Mouse (Mus musculus) thymus, postnatal 25 days (tissue): ENCODE data around the gene Bag1.
"Not testable (repeated sequence)": the region's sequence is repeated elsewhere in the genome, so short reads cannot be mapped to it uniquely, and the experiment has no call there.

ENCODE experiments used
- DNase-seq: peaks from one replicate; pipeline ENCODE4 v3.0.0; 2022

Bag1 gene

DNA sequence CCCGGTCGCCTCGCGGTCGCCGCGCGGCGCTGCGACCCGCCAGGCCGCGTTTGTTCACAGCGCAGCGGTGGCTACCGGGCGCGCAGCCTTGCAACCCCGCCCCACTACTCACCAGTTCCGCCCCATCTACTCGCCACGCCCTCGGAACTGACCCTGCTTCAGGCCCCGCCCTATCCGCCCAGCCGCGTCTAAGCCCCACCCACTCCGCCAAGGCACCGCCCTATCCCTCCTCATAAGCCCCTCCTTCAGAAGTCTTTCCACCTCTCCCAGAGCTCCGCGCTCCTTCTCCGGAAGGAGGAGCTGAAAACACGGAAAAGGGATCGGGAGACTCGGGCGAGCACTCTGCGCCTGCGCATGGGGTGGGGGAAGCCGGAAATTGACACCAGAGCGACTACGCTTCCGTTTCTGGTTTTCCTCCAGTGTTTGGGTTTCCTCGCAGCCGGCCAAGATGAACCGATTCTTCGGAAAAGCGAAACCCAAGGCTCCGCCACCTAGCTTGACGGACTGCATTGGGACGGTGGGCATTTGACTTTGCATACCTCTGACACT, at the start of gene Bag1, which contains the start of gene Chmp5:
TSS of gene Bag1 (minus strand) at position 135 of the 549 bp plus-strand sequence.
TSS of gene Chmp5 (plus strand) at position 248 of the 549 bp plus-strand sequence.
- peak; percentile 100 for DNase-seq

DNA sequence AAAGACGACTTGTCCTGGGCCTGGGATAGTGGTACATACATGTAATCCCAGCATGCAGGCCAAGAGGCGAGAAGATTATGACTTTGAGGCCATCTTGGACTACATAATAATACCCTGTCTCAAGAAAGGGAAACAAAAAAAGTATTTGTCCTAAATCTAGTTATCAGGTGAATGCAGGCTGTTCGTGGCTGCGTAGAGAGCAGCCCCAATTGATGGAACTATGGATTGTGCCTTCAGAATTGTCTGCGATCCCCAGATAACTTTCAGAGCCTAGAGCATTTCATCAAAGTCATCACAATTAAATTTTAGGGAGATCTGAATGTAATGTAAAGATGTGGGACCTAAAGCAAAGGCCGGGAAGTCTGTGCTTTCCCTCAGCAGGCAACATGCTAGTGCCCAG, 48.2 kb upstream of the Bag1 start:
- no peak for DNase-seq

DNA sequence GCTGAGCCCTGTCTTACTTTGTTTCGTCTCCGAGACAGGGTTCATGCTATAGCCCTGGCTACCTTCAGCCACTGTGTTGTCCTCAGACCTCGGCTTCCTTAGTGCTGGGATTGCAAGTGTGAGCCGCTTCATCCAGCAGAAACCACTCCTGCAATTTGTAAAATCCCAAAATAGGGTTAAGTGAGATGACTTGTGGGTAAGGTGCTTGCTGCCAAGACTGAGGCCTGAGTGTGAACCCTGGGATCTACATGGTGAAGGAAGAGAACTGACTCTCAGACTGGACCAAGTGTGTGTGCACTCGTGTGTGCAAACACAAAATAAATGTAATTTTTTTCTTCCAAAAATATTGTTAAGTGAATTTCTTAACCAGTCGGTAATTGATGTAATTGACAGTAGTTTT, 41.5 kb upstream of the Bag1 start:
- no peak for DNase-seq

DNA sequence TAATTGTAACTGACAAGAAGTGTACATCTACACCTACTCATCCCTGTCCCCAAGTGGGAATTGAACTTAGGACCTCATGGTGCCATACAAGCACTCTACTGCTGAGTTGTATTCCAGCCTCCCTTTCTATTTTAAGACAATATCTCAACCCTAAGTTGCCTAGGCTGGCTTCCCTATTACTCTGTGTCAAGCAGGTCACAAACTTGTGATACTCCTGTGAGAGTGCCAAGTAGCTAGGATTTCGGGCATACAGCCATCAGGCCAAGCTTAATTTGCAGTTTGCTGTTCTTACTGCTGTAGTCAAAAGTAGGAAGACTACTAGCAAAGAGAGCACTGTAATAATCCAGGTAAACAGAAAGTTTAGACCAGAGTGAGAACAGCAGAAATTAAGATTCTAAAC, 35.6 kb upstream of the Bag1 start:
- no peak for DNase-seq

DNA sequence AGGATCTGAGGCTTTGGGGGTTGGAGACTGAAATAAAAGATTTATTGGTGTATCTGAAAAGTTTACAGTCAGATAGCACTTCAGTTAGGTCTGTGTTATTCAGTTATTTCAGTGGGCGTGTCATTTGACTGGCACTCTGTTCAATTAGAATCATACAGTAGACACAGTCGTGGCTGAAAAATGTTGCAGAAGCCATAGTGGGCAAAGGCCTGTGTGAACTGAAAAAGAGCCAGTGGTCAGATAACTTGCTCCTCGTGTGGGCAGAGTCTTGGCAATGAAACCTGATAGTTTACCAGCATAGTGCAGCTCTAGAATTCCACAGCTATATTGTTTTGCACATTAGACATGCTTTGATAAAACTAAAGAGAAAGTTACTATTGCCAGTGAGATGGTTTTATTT, 34.4 kb upstream of the Bag1 start:
- DNase-seq: no peak

DNA sequence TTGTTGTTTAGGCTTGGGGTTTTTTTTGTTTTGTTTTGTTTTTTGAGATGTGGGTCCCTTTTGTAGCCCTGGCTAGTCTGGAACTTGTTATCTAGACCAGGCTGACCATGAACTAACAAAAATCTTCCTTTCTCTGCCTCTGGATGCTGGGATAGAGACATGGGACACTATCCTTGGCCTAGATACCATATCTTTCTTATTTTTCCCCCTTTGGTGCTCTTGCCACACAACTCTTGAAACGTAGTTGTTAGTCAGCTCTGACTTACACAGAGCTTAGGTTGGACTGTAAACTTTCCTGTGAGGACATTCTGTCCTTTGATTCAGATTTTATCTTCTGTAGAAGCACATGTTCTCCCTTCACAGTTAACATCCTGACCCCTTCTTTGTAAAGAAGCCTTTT, 31.3 kb upstream of the Bag1 start:
- DNase-seq: no peak

DNA sequence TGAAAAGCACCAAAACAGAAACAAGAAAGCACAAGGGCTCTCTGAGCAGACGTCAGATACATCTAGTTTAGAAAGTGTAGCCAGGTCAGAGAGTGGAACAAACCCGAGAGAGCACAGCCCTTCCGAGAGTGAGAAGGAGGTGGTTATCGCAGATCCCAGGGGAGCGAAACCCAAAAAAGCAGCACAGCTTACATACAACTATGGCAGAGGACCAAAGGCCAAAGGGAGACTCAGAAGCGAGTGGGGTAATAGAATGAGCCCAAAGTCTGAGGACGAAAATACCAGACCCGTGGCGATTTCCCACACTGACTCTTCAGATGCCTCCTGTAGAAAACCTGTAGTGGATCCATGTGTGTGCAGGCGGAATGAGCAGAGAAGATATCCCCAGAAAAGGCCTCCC, 28.6 kb upstream of the Bag1 start:
- DNase-seq: no peak

DNA sequence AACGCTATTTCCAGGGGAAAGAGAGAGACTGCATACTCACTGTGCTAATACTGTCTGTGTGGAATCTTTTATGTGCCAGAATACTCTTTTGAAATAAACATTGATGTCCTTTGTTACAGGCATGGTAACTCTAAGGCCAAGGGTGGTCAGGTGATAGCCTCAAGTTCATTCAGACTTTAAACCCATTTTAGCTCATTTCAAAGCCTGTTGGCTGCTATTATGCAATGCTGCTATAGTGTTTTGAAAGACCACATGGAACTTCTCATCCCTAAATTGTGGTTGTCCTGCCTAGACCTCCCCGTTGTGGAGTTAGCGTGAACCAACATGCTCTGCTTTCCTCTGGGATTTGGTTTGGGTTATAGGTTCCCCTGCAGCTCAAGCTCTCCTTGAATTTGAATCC, 27.6 kb upstream of the Bag1 start:
- no peak for DNase-seq

DNA sequence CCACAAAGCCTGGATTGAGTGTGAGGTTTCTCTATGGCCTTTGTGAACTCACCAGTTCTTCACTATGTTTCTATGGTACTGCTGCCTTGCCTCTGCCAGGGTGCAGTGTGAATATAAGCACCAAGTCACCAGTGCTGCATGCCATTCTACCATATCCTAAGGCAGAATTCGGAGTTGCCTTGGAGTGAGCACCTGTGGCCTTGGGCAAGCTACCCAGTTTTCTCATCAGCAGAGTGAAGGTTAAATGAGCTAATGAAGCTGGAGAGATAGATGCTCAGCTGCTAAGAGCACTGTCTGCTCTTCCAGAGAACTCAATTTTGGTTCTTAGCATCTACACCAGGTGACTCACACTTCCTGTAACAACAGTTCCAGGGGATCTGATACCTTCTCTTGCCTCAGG, 25.9 kb upstream of the Bag1 start:
- DNase-seq: no peak

DNA sequence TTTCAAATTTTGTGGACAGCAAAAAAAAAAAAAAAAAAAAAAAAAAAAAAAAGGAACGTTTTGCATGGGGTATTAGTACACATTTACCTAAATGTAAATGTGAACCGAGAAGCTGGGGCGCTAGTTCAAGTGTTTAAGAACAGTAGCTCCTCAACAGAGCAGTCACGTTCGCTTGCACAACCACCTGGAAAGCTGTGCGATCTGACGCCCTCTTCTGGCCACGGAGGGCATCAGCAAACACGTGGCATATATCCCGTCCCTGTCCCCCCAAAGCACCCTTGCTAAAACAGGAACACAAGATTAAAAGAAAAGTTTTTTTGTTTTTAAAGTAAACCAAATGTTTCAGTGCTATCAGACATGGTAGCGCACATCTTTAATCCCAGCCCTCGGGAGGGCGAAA, 23.6 kb upstream of the Bag1 start:
- DNase-seq: peak; percentile 44

DNA sequence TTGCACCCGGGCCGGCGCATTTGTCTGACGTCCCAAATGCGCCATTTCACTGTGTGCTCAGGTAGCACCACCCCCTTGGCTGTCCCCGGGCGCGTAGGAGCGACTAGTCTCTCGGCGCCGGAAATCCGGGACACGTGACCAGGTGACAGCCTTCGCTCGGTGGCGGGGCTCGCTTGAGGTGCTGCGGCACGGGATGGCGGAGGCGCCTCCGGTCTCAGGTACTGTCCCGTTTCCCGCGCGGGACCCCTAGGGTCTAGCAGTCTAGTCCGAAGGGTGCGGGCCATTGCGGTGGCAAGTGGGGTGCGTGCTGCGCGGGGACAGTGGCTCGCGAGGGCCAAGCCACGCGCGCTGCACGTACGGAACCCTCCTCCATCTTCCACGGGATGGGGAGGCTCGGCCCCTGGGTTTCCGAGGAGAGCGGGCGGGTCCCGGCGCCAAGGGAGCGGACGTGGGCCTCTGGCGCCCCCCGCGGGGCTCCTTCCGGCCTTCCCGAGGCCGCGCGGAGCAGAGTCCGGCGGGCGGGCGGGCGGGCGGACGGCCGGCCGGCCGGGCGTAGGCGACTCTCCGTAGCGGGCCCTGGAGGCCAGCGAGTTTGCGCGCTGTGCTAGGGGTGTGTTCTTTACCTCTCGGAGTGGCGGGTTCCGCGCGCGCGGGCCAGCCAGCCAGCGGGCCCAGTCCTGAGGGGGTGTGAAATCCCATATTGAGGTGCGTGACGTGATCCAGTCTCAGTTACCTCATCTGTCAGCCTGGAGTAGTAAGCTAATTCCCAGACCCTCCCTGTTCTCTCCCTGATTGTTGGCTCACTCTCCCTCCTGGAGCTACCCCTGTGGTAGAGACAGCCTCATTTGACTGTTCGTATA, 23.0 kb upstream of the Bag1 start, which contains the start of gene Nfx1:
TSS of gene Nfx1 (plus strand) at position 65 of the 860 bp plus-strand sequence.
- DNase-seq: peak; percentile 94

DNA sequence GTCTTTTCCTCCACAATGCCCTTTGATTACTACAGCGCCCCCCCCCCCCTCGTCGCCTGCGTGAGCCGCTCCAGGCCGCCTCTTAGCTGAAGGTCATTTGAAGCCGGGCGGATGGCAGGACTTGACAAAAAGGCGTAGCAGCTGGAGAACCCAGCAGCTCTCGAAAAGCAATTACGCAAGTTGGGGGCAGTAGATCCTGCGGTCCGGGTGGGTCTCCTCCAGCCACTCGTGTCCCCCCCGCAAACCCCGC, 22.4 kb upstream of the Bag1 start:
- no peak for DNase-seq

DNA sequence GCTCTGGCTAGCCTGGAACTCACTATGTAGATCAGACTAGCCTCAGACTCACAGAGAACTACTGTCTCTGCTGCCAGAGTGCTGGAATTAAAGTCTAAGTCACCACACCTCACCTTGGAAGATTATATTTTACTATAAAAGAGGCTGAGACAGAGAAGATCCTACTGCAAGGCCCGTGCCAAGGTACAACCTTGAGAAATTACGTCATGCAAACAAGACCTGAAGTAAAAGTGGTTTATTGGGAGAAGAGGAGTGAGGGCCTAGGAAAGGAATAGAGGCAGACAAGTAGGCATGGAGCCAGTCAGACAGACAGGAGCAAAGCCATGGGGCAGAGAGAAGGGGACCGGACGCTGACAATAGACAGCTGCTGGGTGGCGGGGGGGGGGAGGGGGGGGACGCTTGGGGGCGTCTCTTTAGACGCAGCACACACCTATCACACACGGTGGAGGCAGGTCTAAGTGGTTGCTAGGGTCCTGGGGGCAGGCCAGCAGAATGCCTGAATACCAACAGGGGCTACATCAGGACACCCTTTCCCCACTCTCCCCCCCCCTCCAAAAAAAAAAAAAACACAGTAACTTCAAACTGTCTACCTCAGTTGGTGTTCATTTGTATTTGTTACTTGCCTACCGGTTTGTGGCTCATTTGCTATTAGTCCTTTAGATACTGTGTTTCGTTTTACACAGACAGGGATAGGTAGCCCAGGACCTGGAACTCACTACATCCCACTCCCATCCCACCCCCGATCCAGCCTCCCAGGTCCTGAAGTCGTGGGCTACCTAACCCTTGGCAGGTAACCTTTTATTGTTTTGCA, 21.9 kb upstream of the Bag1 start:
- DNase-seq: no peak

DNA sequence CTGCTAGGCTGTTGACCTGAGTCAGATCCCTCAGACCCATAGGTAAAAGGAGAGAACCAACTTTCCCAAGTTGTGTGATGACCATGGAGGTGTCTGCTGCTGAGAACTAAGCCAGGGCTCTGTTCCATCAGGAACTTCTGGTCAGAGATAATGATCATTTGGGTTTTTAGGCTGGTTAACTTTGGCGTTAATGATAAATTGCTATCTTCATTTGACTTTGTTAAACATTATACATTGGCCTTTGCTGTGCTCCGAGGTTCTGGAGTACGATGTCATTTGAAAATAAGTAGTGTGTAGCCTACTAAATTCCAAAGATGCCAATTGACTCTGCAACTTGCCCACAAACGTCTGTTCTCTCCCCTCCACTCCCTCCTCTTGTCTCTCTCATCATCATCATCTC, 21.1 kb upstream of the Bag1 start:
- no peak for DNase-seq

DNA sequence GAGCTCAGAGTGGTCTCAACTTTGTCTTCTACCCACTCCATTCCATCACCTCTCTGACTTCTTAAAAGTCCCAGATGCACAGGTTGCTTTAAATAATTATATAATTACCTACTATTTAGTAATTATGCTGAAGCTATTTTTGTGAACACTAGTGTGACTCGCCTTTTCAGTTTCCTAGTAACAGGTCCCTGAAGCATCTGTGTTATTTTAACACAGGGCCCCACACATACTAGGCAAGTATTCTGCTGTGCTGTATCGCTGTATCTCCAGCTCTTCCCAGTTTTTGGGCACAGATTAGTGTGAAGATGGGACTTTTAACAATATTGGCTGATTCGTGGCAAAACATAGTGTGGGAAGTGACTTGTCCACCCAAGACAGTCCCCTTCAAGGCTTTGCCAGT, 15.4 kb upstream of the Bag1 start:
- DNase-seq: no peak

DNA sequence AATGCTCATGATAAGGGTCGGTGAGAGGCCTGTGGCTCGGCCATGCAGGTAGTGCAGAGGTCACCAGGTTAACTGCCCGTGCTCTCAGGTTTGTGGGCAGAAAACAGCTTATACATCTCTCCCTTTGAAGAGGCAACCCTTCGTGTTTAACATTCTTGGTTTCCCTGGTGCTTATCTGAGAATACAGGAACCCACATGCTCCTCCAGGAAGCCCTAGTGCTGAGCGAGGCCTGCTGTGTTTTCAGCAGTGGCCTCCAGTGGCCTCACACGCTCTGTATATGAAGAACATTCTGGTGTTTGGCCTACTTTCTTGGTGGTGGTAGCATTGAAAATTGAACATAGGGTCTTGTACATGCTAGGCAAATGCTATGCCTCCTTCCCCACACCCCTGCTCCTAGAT, 7.8 kb upstream of the Bag1 start:
- DNase-seq: no peak

DNA sequence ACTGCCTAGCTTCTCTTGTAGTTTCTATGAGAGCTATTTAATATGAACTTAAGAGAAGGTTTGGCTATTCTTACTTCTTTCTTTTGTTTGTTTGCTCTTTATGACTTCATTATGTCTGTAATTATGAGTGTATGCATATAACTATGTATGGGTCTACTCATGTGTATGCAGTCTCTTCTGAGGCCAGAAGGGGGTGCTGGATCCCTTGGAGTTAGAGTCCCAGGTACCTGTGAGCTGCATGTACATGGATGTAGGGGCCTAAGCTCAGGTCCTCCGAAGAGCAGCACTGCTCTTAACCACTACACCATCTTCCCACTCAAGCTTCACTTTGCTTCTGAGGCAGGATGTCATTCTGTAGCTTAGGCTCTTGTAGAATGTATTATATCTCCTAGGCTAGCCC, 5.4 kb upstream of the Bag1 start:
- peak; percentile 39 for DNase-seq

DNA sequence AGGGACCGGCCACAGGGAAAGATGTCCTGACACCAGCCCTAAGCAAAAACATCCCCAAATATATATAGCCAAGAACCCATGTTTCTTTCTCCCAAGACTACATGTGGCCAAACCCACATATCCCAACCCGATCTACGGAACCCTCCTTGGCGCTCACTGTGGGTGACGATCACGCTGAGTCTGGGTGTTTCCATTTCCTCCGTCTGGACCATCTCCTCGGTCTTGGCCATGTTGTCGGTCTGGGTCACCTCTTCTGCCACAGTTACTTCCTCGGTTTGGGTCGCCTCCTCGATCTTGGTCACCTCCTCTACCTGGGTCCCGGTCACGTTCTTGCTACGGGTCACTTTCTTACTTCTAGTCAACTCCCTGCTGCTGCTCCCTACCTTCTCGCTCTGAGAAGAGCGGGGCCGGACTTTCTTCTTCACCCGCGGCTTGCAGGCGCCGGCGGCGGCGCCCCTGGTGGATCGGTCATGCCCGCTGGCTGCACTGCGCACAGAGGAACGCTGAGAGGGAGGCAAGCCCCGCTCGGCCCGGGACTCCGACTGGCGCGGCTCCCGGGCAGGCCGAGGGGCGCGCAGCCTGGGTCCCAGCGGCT, 432 bp downstream of the Bag1 start:
- no peak for DNase-seq

DNA sequence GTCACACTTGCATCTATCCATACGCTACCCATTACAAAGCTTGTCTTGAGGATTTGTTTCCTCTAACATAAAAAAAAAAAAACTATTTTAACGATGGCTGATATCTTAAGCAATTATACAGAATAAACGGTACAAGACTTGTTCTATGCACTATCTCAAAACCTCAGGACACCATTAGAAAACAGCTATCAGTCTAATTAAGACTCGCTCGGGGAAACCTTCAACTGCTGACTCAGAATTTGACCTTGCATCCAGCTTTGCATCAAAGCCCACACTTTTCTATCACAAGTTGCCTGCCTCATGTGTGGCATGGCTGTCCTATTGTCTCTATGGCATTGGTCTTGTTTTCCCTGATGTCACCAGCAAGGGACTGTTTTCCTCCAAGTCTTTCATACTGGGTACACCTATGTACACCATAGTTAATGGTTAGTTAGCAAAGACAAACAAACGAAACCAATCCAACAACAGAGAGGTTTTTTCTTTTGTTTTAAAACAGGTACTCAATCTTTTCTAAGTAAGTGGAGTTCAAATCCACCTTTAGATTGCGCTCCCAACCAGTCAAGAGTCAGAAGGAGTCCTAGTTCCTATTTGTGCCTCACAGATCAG, 1.5 kb downstream of the Bag1 start:
- DNase-seq: no peak

DNA sequence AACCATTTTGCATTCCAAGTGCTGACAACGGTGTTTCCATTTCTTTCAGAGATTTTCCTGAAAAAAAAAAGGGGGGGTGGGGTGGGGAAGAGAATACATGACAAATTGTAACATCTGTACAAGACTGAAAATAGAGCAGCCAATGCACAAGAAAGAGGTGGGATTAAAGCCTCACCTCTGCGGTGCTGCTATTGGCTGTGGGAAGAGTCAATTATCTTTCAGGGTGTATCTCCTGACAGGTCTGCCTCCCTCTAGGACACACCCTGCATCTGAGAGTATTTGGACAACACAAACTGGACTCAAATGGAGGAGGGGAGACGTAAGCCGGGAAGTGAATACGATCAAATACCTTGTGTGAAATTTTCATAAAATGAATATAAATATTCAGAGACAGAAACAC, 4.4 kb downstream of the Bag1 start:
- DNase-seq: no peak

DNA sequence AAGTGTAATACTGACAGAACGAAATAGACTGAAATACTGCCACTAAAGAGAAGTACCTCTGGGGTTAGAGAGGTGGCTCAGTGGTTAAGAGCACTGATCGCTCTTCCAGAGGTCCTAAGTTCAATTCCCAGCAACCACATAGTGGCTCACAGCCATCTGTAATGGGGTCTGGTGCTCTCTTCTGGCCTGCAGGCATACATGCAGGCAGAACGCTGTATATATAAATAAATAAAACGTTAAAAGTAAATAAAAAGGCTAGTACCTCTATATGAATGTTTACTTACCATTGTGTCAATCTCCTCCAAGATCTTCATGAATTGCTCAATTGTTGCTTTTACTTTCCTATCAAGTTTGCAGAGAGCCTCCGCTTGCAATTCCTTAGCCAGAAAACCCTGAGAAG, 9.3 kb downstream of the Bag1 start:
- DNase-seq: no peak

DNA sequence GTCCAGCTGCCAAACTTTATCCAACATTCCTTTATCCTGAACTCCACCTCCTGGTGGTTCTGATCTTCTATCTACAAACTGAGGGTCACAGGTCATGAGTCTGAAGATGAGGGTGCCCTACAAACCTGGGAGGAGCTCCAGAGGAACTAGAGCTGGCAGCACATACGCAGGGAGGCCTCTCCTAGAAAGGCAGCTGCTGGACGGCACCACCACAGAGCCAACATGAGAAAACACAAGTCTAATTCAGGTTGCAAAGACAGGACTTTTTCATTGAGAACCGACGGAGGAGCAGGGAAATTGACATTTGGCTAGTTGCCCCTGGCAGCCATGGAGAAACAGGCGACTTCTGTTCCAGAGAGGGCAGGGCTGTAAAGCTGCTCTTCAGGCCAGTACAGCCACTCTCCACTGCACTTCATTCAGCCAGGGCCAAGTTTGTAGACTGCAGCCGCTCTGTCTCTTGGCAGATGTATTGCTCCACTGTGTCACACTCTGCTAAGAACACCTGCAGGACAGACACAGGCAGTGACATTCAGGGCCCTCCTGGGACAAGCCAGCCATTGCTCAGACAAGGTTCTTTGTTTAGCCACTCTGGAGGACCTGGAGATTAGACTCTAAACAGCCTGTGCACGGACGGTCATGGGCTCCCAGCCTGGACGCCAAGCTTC, 11.8 kb downstream of the Bag1 start:
- DNase-seq: no peak

DNA sequence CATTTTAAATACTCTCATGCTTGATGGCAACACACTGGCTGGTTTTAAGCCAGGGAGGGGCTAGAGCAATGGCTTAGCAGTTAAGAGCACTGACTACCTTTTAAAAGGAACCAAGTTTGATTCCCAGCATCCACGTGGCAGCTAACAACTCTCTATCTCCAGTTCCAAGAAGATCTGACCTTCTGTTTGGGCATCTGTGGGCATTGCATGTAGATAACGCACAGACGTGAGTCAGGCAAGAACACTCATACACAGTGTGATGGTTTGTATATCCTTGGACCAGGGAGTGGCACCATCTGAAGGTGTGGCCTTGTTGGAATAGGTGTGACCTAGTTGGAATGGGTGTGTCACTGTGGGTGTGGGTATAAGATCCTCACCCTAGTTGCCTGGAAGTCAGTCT, 13.7 kb downstream of the Bag1 start:
- not testable (repeated sequence) for DNase-seq
